1 mouse cellular context compared by ENCODE assay signal in genomic region chr11:97710067-97710466, GRCm38 (mm10). TPM values are rescaled to one million over a fixed set of nuclear protein-coding genes. Genes with fewer than 3 reads are reported as not detected.
"Had no signal": no experiment of that assay in that cellular context is flagged by ENCODE, and none has a peak within 500 bp of the region (broad histone marks: within the 10 kb centered on the region; RNA-seq: fewer than 3 reads in every experiment).

No protein-coding gene starts in this region.

RNA-seq across cellular contexts. Expression of gene Pcgf2, which starts 9.8 kb away (rescaled TPM):
- total RNA-seq: neutrophil, adult 5-6 weeks had no signal
